Mouse (Mus musculus): Measurements from ENCODE around the gene Rnf208.

GRCm38 (mm10) chr2:25292054-25292544 lies 50.0 kb downstream of the Rnf208 start:
- TF ChIP-seq CTCF (conservative IDR thresholded peaks at IDR 0.05; ENCODE audit: insufficient read depth, insufficient read length, low read depth, low read length) (no peak), POLR2A (IDR thresholded peaks at IDR 0.05; ENCODE audit: low read depth, low read length) (no peak)

Data from kidney, adult 2 months (tissue).